Mouse (Mus musculus) liver, postnatal 0 days (tissue): ENCODE data around the gene Pdzd2.

ENCODE experiments used
- CTCF ChIP-seq: sonication (generic); IDR thresholded peaks from 2 replicates; pipeline ENCODE4 v1.5.1; 2016; ENCODE audit warnings: antibody characterized with exemption, low read depth
- EP300 ChIP-seq: IDR thresholded peaks from 2 replicates; pipeline ENCODE4 v1.6.1; 2016; ENCODE audit warnings: antibody characterized with exemption, low read depth, mild to moderate bottlenecking

GRCm38 (mm10) chr15:12374916-12375315 lies 364.8 kb downstream of the Pdzd2 start:
- TF ChIP-seq EP300, result no peak
- no peak for TF ChIP-seq CTCF
